Comparison of ENCODE assay signal across 10 mouse cellular contexts in genomic region chr7:83794705-83795104, GRCm38 (mm10). TPM values are rescaled to one million over a fixed set of nuclear protein-coding genes. Genes with fewer than 3 reads are reported as not detected.
DNase-seq lines count a peak whose midpoint lies in the region; ATAC-seq and TF ChIP-seq lines count a peak whose summit lies in the region.
"Had no signal": no experiment of that assay in that cellular context is flagged by ENCODE, and none has a peak within 500 bp of the region (broad histone marks: within the 10 kb centered on the region; RNA-seq: fewer than 3 reads in every experiment).

TSS of gene Cfap161 (minus strand) at chr7:83794880.

- H3K4me2 ChIP-seq in forebrain, embryonic 11.5 days (ENCODE audit: low read depth, low read length, severe bottlenecking) = peak within 1 kb of the TSS; percentile 31
- H3K4me2 ChIP-seq: limb, embryonic 15.5 days had no signal

- WGBS in heart, embryonic 10.5 days = 12% methylated on average over 14 of the region's 14 CpGs
- WGBS in forebrain, embryonic 11.5 days = 2% methylated on average over 13 of the region's 14 CpGs
- 6% methylated on average over 14 of the region's 14 CpGs for WGBS in midbrain, embryonic 10.5 days

- H3K36me3 ChIP-seq in heart, embryonic 10.5 days = no peaks in the 10 kb centered on the region
- no peaks in the 10 kb centered on the region for H3K36me3 ChIP-seq in ES-E14 (ENCODE audit: control insufficient read depth, insufficient read depth, low read length, poor library complexity, severe bottlenecking)
- no peaks in the 10 kb centered on the region for H3K36me3 ChIP-seq in forebrain, embryonic 11.5 days (ENCODE audit: control insufficient read depth, insufficient read depth, low read length)
- H3K36me3 ChIP-seq in midbrain, embryonic 10.5 days = no peaks in the 10 kb centered on the region
- H3K36me3 ChIP-seq: limb, embryonic 15.5 days had no signal

- ATAC-seq in forebrain, embryonic 11.5 days (replicated peaks; ENCODE audit: low FRiP score) = peak; percentile 95
- ATAC-seq in monocyte, adult 5-6 weeks (replicated peaks; ENCODE audit: insufficient number of reproducible peaks, low FRiP score, low TSS enrichment, poor library complexity, severe bottlenecking) = no peak

- peak within 1 kb of the TSS; percentile 29; the same call in 1 of the 2 replicates for H3K27ac ChIP-seq in heart, embryonic 10.5 days
- no peak within 1 kb of the TSS for H3K27ac ChIP-seq in ES-E14 (ENCODE audit: insufficient read depth, low read depth, low read length, poor library complexity, severe bottlenecking)
- H3K27ac ChIP-seq in forebrain, embryonic 11.5 days (ENCODE audit: low read depth, low read length) = no peak within 1 kb of the TSS
- no peak within 1 kb of the TSS for H3K27ac ChIP-seq in midbrain, embryonic 10.5 days (replicated peaks)
- H3K27ac ChIP-seq: limb, embryonic 15.5 days had no signal

- in situ Hi-C loops in ES-E14 (cut with MboI; ENCODE audit: low sequenced_read_pairs in 2 of 2, unreplicated experiment in 2 of 2) = no loop called here

- no peak within 1 kb of the TSS for H3K9ac ChIP-seq in ES-E14 (ENCODE audit: insufficient read depth, low read depth, low read length, poor library complexity, severe bottlenecking)
- no peak within 1 kb of the TSS for H3K9ac ChIP-seq in forebrain, embryonic 11.5 days (ENCODE audit: low read length)
- H3K9ac ChIP-seq: limb, embryonic 15.5 days had no signal

- peak within 1 kb of the TSS; percentile 33 for H3K4me3 ChIP-seq in heart, embryonic 10.5 days
- peak within 1 kb of the TSS in 1 of 2 experiments; percentile 4; a peak in 1 of 4 replicates for H3K4me3 ChIP-seq in ES-E14 (ENCODE audit: insufficient read depth in 1 of 2, low read depth in 1 of 2, low read length in 2 of 2, poor library complexity in 1 of 2, severe bottlenecking in 1 of 2)
- no peak within 1 kb of the TSS for H3K4me3 ChIP-seq in forebrain, embryonic 11.5 days (ENCODE audit: low read depth, low read length)
- H3K4me3 ChIP-seq in midbrain, embryonic 10.5 days = peak within 1 kb of the TSS; percentile 30; the same call in 1 of the 2 replicates
- H3K4me3 ChIP-seq: limb, embryonic 15.5 days had no signal

- H3K27me3 ChIP-seq in heart, embryonic 10.5 days (ENCODE audit: insufficient read depth, poor library complexity, severe bottlenecking) = no peaks in the 10 kb centered on the region
- no peaks in the 10 kb centered on the region for H3K27me3 ChIP-seq in forebrain, embryonic 11.5 days (ENCODE audit: control insufficient read depth, insufficient read depth, low read length)
- peaks cover 15% of the 10 kb centered on the region; the same call in 1 of the 2 replicates for H3K27me3 ChIP-seq in midbrain, embryonic 10.5 days (ENCODE audit: low read depth, poor library complexity, severe bottlenecking)
- H3K27me3 ChIP-seq: limb, embryonic 15.5 days had no signal

- H3K4me1 ChIP-seq in heart, embryonic 10.5 days = peaks cover 10% of the 10 kb centered on the region
- H3K4me1 ChIP-seq in ES-E14 (ENCODE audit: control insufficient read depth in 2 of 2, insufficient read depth in 2 of 2, low read length in 2 of 2, poor library complexity in 1 of 2) = peaks cover 0 to 5% of the 10 kb centered on the region in 2 experiments; a peak in 1 of 4 replicates
- H3K4me1 ChIP-seq in forebrain, embryonic 11.5 days (replicated peaks; ENCODE audit: control insufficient read depth, insufficient read depth, low read length) = no peaks in the 10 kb centered on the region
- H3K4me1 ChIP-seq in midbrain, embryonic 10.5 days = peaks cover 11% of the 10 kb centered on the region

- H3K9me3 ChIP-seq in heart, embryonic 10.5 days = no peaks in the 10 kb centered on the region
- no peaks in the 10 kb centered on the region for H3K9me3 ChIP-seq in ES-E14 (ENCODE audit: control insufficient read depth, insufficient read depth, low read depth, low read length)
- no peaks in the 10 kb centered on the region for H3K9me3 ChIP-seq in forebrain, embryonic 11.5 days (ENCODE audit: control insufficient read depth, low read length)
- no peaks in the 10 kb centered on the region for H3K9me3 ChIP-seq in midbrain, embryonic 10.5 days (replicated peaks)
- H3K9me3 ChIP-seq: limb, embryonic 15.5 days had no signal

- peak; percentile 95 for DNase-seq in heart, embryonic 10.5 days (ENCODE audit: low spot score)
- no peak for DNase-seq in heart, adult 18-20 months
- peak; percentile 93 for DNase-seq in ES-E14 (ENCODE audit: low read depth, low spot score)
- DNase-seq in forebrain, embryonic 11.5 days (ENCODE audit: low spot score) = peak; percentile 91
- DNase-seq in kidney, postnatal 36 days = peak; percentile 29 to 55
- peak; percentile 92 for DNase-seq in midbrain, embryonic 10.5 days (ENCODE audit: low spot score)
- DNase-seq in natural killer cell, adult 2 months (ENCODE audit: low spot score in 2 of 2) = no peak

TF ChIP-seq in ES-E14, 5 proteins besides CTCF, POLR2A, EP300 and RAD21:
- TF ChIP-seq MAFK (IDR thresholded peaks at IDR 0.05; ENCODE audit: insufficient read depth, low read depth, low read length) (no peak), CHD2 (IDR thresholded peaks at IDR 0.05; ENCODE audit: low read depth, low read length) (no peak), ZNF384 (IDR thresholded peaks at IDR 0.05; ENCODE audit: low read depth, low read length) (no peak), ZC3H11A (IDR thresholded peaks at IDR 0.05; ENCODE audit: borderline replicate concordance, low read depth, low read length) (no peak), HCFC1 (IDR thresholded peaks at IDR 0.05; ENCODE audit: borderline replicate concordance, insufficient read depth, low read length) (no peak)

RNA-seq across cellular contexts. Expression of gene Cfap161, which starts in this region (rescaled TPM):
- polyA plus RNA-seq in heart, embryonic 10.5 days (2016; fragmentation: Nextera tagmentation; extraction: Ambion mirVana) = 1.1 and 3.7 TPM in 2 replicates
- not detected for total RNA-seq in heart, adult 18-20 months (2021)
- 0.27 TPM in 1 of 2 replicates, not detected in the other for total RNA-seq in ES-E14 (2012; rRNA removed)
- 0.21 TPM in 1 of 2 replicates, not detected in the other for polyA plus RNA-seq in forebrain, embryonic 11.5 days (2014; fragmentation: Nextera tagmentation; extraction: Ambion mirVana)
- polyA plus RNA-seq in midbrain, embryonic 10.5 days (2016; fragmentation: Nextera tagmentation; extraction: Ambion mirVana) = 0.09 TPM in 1 of 2 replicates, not detected in the other
- 2.0 TPM in 1 of 3 replicates, not detected in the others for total RNA-seq in monocyte, adult 5-6 weeks (2017)
- total RNA-seq: MEL had no signal

Comparison
In these comparisons a context has a peak if more than half of its experiments do, and no peak if none do; other contexts are left out.
1. DNase-seq: peak in heart, embryonic 10.5 days (single experiment) and kidney, postnatal 36 days (2 of 2); none in heart, adult 18-20 months (0 of 2) and natural killer cell, adult 2 months (0 of 2).
2. Peak in DNase-seq in ES-E14; RNA of the gene not detected or under 1 TPM.
3. Peak in DNase-seq, ATAC-seq and H3K4me2 ChIP-seq in forebrain, embryonic 11.5 days; RNA of the gene not detected or under 1 TPM.
4. Peak in DNase-seq and H3K4me3 ChIP-seq in midbrain, embryonic 10.5 days; RNA of the gene not detected or under 1 TPM.